Mouse (Mus musculus) mature B cell (primary cell): ENCODE results near the gene Vps8.

Experiments
- in situ Hi-C: fragments of 300-500 bp; cut with MboI; formaldehyde crosslinking; loops from 2 replicates; pipeline ENCODE4 v1.14.3; 2019

The Vps8 gene

GRCm38 (mm10) chr16:21422645-21423545, at the start of gene Vps8:
Gene Vps8, plus strand, starts transcription at chr16:21423118.
- in situ Hi-C loops: no loop called here

GRCm38 (mm10) chr16:21373316-21373960, 49.5 kb upstream of the Vps8 start:
- in situ Hi-C loops: no loop called here

- in situ Hi-C loops: no loop called here
These were observed 48.9 kb upstream of the Vps8 start for GRCm38 (mm10) chr16:21374067-21374466.

- in situ Hi-C loops: no loop called here
These were observed 47.8 kb upstream of the Vps8 start for GRCm38 (mm10) chr16:21375147-21375546.

GRCm38 (mm10) chr16:21376316-21376715, 46.6 kb upstream of the Vps8 start:
- in situ Hi-C loops: no loop called here

GRCm38 (mm10) chr16:21376949-21377604, 45.8 kb upstream of the Vps8 start:
- in situ Hi-C loops: no loop called here

GRCm38 (mm10) chr16:21377605-21377968, 45.3 kb upstream of the Vps8 start:
- in situ Hi-C loops: no loop called here

- in situ Hi-C loops: no loop called here
These were observed 41.4 kb upstream of the Vps8 start for GRCm38 (mm10) chr16:21381469-21381868.

- in situ Hi-C loops: no loop called here
These were observed 40.6 kb upstream of the Vps8 start for GRCm38 (mm10) chr16:21382152-21382911.

- in situ Hi-C loops: no loop called here
These were observed 36.7 kb upstream of the Vps8 start for GRCm38 (mm10) chr16:21385926-21386881.

GRCm38 (mm10) chr16:21389316-21389715, 33.6 kb upstream of the Vps8 start:
- in situ Hi-C loops: no loop called here

- in situ Hi-C loops: loop anchor here (10.0 kb wide), 1 partner anchor 186 kb away; the partner anchor contains the start of gene Ephb3
These were observed 32.2 kb upstream of the Vps8 start for GRCm38 (mm10) chr16:21390744-21391143.

GRCm38 (mm10) chr16:21392099-21392498, 30.8 kb upstream of the Vps8 start:
- in situ Hi-C loops: loop anchor here (10.0 kb wide), 1 partner anchor 187 kb away; the partner anchor contains the start of gene Ephb3

GRCm38 (mm10) chr16:21392517-21393112, 30.3 kb upstream of the Vps8 start:
- in situ Hi-C loops: loop anchor here (10.0 kb wide), 1 partner anchor 188 kb away; the partner anchor contains the start of gene Ephb3

- in situ Hi-C loops: loop anchor here (10.0 kb wide), 1 partner anchor 191 kb away; the partner anchor contains the start of gene Ephb3
These were observed 27.4 kb upstream of the Vps8 start for GRCm38 (mm10) chr16:21395546-21395945.

- in situ Hi-C loops: loop anchor here (10.0 kb wide), 1 partner anchor 193 kb away; the partner anchor contains the start of gene Ephb3
These were observed 25.2 kb upstream of the Vps8 start for GRCm38 (mm10) chr16:21397681-21398080.

- in situ Hi-C loops: loop anchor here (10.0 kb wide), 1 partner anchor 194 kb away; the partner anchor contains the start of gene Ephb3
These were observed 24.4 kb upstream of the Vps8 start for GRCm38 (mm10) chr16:21398345-21399051.

GRCm38 (mm10) chr16:21399942-21400341, 23.0 kb upstream of the Vps8 start:
- in situ Hi-C loops: loop anchor here (10.0 kb wide), 1 partner anchor 195 kb away; the partner anchor contains the start of gene Ephb3

- in situ Hi-C loops: no loop called here
These were observed 20.9 kb upstream of the Vps8 start for GRCm38 (mm10) chr16:21402068-21402467.
